Mouse (Mus musculus) neural tube, embryonic 14.5 days (tissue): ENCODE measurements around the gene Rnf43. TPM values are rescaled to one million over a fixed set of nuclear protein-coding genes. Genes with fewer than 3 reads are reported as not detected.

ENCODE experiments used
- ATAC-seq: fragments of 200-750 bp; cut with Nextera tagmentation; 2 replicates; pipeline ENCODE4 v1.8.0; 2017; ENCODE audit warnings: low read depth, mild to moderate bottlenecking, moderate TSS enrichment, moderate library complexity
- H3K27ac ChIP-seq: fragments of 300-500 bp; sonication (generic); 2 replicates; pipeline ENCODE4 v1.5.1; 2014; ENCODE audit warnings: low read depth, mild to moderate bottlenecking, control low read depth, low read length, moderate library complexity, mixed read lengths
- H3K27me3 ChIP-seq: fragments of 300-500 bp; sonication (generic); 2 replicates; pipeline ENCODE4 v1.6.1; 2014; ENCODE audit warnings: low read length; ENCODE audit not compliant: control insufficient read depth, insufficient read depth
- H3K36me3 ChIP-seq: fragments of 300-500 bp; sonication (generic); 2 replicates; pipeline ENCODE4 v1.6.1; 2014; ENCODE audit warnings: low read length, mixed read lengths; ENCODE audit not compliant: control insufficient read depth, insufficient read depth
- H3K4me1 ChIP-seq: fragments of 300-500 bp; sonication (generic); 2 replicates; pipeline ENCODE4 v1.6.1; 2014; ENCODE audit warnings: low read length; ENCODE audit not compliant: control insufficient read depth, insufficient read depth
- H3K4me2 ChIP-seq: fragments of 300-500 bp; sonication (generic); 2 replicates; pipeline ENCODE4 v1.6.1; 2014; ENCODE audit warnings: mild to moderate bottlenecking, low read depth, low read length, control low read depth
- H3K4me3 ChIP-seq: fragments of 300-500 bp; sonication (generic); 2 replicates; pipeline ENCODE4 v1.5.1; 2014; ENCODE audit warnings: low read depth, low read length, control low read depth, mixed read lengths
- H3K9ac ChIP-seq: fragments of 300-500 bp; sonication (generic); replicated peaks from 2 replicates; pipeline ENCODE4 v1.6.1; 2014; ENCODE audit warnings: low read depth, mild to moderate bottlenecking, control low read depth, low read length, mixed read lengths
- H3K9me3 ChIP-seq: fragments of 300-500 bp; sonication (generic); 2 replicates; pipeline ENCODE4 v1.6.1; 2016; ENCODE audit warnings: low read length; ENCODE audit not compliant: control insufficient read depth
- whole genome bisulfite sequencing: fragments of 180-500 bp; shearing (Covaris S2); extraction: QIAGEN DNeasy Blood & Tissue Kit; methylation state at CpG from one replicate; pipeline ENCODE4 v1.1.7; 2014; 5-methylcytosine and 5-hydroxymethylcytosine counted together
- polyA plus RNA-seq: library from polyadenylated mRNA; unstranded; fragments of >200 nt; fragmentation: Nextera tagmentation; extraction: Ambion mirVana; gene quantifications from 2 replicates; pipeline ENCODE4 v1.2.1, GENCODE M21; 2014

Gene Rnf43
- polyA plus RNA-seq, 1 experiment from 2014 or later: 0.71 TPM

GRCm38 (mm10) chr11:87666256-87667035 is 3.9 kb downstream of the Rnf43 start:
- WGBS: 81% methylated on average over 12 of the region's 12 CpGs
- H3K4me2 ChIP-seq: no peak overlapping the region

GRCm38 (mm10) chr11:87667107-87668090 is 4.9 kb downstream of the Rnf43 start:
- H3K9ac ChIP-seq: no peak overlapping the region
- H3K27ac ChIP-seq: no peak overlapping the region
- no peak overlapping the region for H3K4me3 ChIP-seq
- H3K36me3 ChIP-seq: no peaks in the 10 kb centered on the region
- peaks cover 2% of the 10 kb centered on the region; the same call in 1 of the 2 replicates for H3K27me3 ChIP-seq
- no peaks in the 10 kb centered on the region for H3K4me1 ChIP-seq
- H3K4me2 ChIP-seq: no peak overlapping the region
- WGBS: 69% methylated on average over 4 of the region's 4 CpGs
- H3K9me3 ChIP-seq: no peaks in the 10 kb centered on the region
- ATAC-seq: no peak

More at GRCm38 (mm10) chr11:87666256-87667035, 3.9 kb downstream of the Rnf43 start:
- Histone ChIP-seq H3K27me3 (peaks cover 2% of the 10 kb centered on the region; the same call in 1 of the 2 replicates), H3K9ac (no peak overlapping the region), H3K4me1 (no peaks in the 10 kb centered on the region), H3K9me3 (no peaks in the 10 kb centered on the region), H3K27ac (no peak overlapping the region), H3K4me3 (no peak overlapping the region), H3K36me3 (no peaks in the 10 kb centered on the region)
- no peak for ATAC-seq

- 88% methylated on average over 1 of the region's 1 CpGs for WGBS
These were observed 10.8 kb downstream of the Rnf43 start for GRCm38 (mm10) chr11:87673282-87673681.

DNA sequence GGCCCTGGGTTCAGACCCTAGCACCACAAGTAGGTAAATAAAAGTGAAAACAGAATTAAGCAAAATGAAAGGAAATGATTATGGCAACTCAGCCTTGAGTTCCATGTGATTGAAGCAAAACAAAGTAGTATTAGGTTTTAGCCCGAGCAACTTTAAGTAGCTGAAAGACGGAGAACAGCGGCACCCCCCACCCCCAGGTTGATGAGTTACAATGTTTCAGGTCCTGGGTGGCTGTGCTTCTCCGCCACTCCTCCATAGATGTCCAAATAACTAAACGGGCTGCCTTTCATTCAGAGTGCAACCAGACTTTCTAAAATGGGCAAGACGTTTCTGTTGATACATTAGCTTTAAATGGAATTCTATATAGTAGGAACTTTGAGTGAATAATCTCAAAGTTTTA is 13.1 kb downstream of the Rnf43 start:
- H3K9me3 ChIP-seq: no peaks in the 10 kb centered on the region
- no peaks in the 10 kb centered on the region for H3K27me3 ChIP-seq
- H3K4me2 ChIP-seq: no peak overlapping the region
- ATAC-seq: no peak
- no peak overlapping the region for H3K9ac ChIP-seq
- 93% methylated on average over 6 of the region's 6 CpGs for WGBS
- H3K27ac ChIP-seq: no peak overlapping the region
- H3K4me1 ChIP-seq: no peaks in the 10 kb centered on the region
- no peak overlapping the region for H3K4me3 ChIP-seq
- no peaks in the 10 kb centered on the region for H3K36me3 ChIP-seq

More at GRCm38 (mm10) chr11:87673282-87673681, 10.8 kb downstream of the Rnf43 start:
- Histone ChIP-seq H3K9ac (no peak overlapping the region), H3K27ac (no peak overlapping the region), H3K36me3 (no peaks in the 10 kb centered on the region), H3K4me3 (no peak overlapping the region), H3K27me3 (no peaks in the 10 kb centered on the region), H3K4me1 (no peaks in the 10 kb centered on the region), H3K4me2 (no peak overlapping the region), H3K9me3 (no peaks in the 10 kb centered on the region)
- no peak for ATAC-seq

DNA sequence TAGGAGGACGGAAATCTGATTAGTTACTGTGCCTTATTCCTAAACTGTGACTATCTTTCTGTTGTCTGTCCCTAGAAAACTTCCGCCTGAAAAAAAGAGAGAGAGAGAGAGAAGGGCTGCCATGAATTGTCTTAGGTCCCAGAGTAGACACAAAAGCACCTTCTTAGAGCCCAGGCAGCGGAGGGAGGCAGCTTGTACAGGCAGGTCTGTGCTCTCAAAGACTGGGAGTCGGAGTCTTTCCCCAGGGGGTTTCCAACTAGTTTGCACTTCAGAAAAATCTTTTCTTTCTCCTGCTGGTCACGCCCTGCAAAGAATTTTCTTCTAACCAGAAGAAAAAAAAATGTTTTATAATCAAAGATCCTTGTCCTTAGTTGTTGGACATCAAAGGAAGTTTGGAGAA is 15.2 kb downstream of the Rnf43 start:
- WGBS: 50% methylated on average over 5 of the region's 5 CpGs
- H3K4me3 ChIP-seq: no peak overlapping the region
- no peak overlapping the region for H3K4me2 ChIP-seq
- no peaks in the 10 kb centered on the region for H3K27me3 ChIP-seq
- H3K36me3 ChIP-seq: no peaks in the 10 kb centered on the region
- no peak overlapping the region for H3K9ac ChIP-seq
- H3K27ac ChIP-seq: no peak overlapping the region
- no peaks in the 10 kb centered on the region for H3K4me1 ChIP-seq
- ATAC-seq: no peak
- no peaks in the 10 kb centered on the region for H3K9me3 ChIP-seq

GRCm38 (mm10) chr11:87678545-87678944 is 16.0 kb downstream of the Rnf43 start:
- Histone ChIP-seq H3K36me3 (no peaks in the 10 kb centered on the region), H3K4me3 (no peak overlapping the region), H3K9me3 (no peaks in the 10 kb centered on the region), H3K27me3 (no peaks in the 10 kb centered on the region), H3K9ac (no peak overlapping the region), H3K4me1 (no peaks in the 10 kb centered on the region), H3K27ac (no peak overlapping the region), H3K4me2 (no peak overlapping the region)
- 87% methylated on average over 4 of the region's 4 CpGs for WGBS
- ATAC-seq: no peak

GRCm38 (mm10) chr11:87678976-87679375 is 16.5 kb downstream of the Rnf43 start:
- Histone ChIP-seq H3K27ac (no peak overlapping the region), H3K36me3 (no peaks in the 10 kb centered on the region), H3K27me3 (no peaks in the 10 kb centered on the region), H3K9ac (no peak overlapping the region), H3K4me3 (no peak overlapping the region), H3K4me1 (no peaks in the 10 kb centered on the region), H3K4me2 (no peak overlapping the region), H3K9me3 (no peaks in the 10 kb centered on the region)
- WGBS: 92% methylated on average over 7 of the region's 7 CpGs
- no peak for ATAC-seq

DNA sequence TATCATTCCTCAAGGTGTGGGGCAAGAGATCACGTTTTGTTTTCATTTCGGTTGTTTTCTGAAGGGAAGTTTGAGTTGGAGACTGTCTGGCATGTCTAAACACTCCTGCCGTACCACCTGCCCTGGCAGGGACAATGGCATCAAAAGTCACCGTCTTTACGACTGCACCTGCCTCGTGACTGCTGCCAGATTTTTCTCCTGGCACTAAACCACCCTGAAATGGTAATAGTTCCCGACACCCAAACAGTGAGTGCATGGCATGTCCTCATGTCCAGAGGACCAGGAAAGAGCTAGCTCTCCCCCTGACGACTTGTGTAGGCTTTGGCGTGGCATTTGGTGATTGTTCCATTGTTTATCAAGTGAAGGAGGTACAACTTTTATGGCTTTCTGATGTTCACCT is 18.3 kb downstream of the Rnf43 start:
- Histone ChIP-seq H3K4me1 (no peaks in the 10 kb centered on the region), H3K27ac (no peak overlapping the region), H3K4me3 (no peak overlapping the region), H3K36me3 (no peaks in the 10 kb centered on the region), H3K27me3 (no peaks in the 10 kb centered on the region), H3K9ac (no peak overlapping the region), H3K4me2 (no peak overlapping the region), H3K9me3 (no peaks in the 10 kb centered on the region)
- WGBS: 83% methylated on average over 9 of the region's 9 CpGs
- ATAC-seq: no peak

DNA sequence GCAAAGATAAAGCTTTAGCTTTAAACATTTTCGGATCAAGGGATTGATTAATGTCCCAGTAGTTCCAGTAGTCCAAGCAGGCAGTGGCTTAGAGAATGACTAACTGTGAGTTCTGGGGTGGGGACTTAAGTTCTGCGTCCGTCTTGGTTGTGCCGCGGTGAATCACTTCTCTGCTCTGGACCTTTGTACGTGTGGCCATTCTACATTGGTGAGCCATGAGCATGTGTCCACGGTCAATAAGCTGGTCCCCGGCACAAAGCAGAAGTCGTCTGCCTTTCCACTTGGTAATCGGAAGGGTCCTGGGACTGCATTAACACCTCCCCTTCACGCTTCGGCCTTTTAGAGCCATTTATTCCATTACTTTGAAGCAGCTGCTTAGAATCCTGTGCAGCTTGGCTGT is 19.6 kb downstream of the Rnf43 start:
- Histone ChIP-seq H3K27me3 (no peaks in the 10 kb centered on the region), H3K27ac (no peak overlapping the region), H3K4me2 (no peak overlapping the region), H3K9me3 (no peaks in the 10 kb centered on the region), H3K36me3 (no peaks in the 10 kb centered on the region), H3K9ac (no peak overlapping the region), H3K4me1 (no peaks in the 10 kb centered on the region), H3K4me3 (no peak overlapping the region)
- WGBS: 69% methylated on average over 12 of the region's 12 CpGs
- no peak for ATAC-seq
